Mouse (Mus musculus) lung, embryonic 14.5 days (tissue): ENCODE measurements around the gene 1520401A03Rik. TPM values are rescaled to one million over a fixed set of nuclear protein-coding genes. Genes with fewer than 3 reads are reported as not detected.
A peak's percentile ranks its signal among the peaks of the same experiment; 100 is the strongest.

Experiments
- ATAC-seq: fragments of 200-750 bp; cut with Nextera tagmentation; 2 replicates; pipeline ENCODE4 v1.8.0; 2017; ENCODE audit warnings: mild to moderate bottlenecking, moderate TSS enrichment, moderate library complexity; ENCODE audit not compliant: insufficient read depth
- DNase-seq: peaks from one replicate; pipeline ENCODE4 v3.0.0-alpha.2; 2015
- H3K27ac ChIP-seq: fragments of 300-500 bp; sonication (generic); 2 replicates; pipeline ENCODE4 v1.5.1; 2014; ENCODE audit warnings: low read depth, mild to moderate bottlenecking, moderate library complexity
- H3K27me3 ChIP-seq: fragments of 300-500 bp; sonication (generic); 2 replicates; pipeline ENCODE4 v1.6.1; 2014; ENCODE audit warnings: low read length, control low read depth; ENCODE audit not compliant: insufficient read depth
- H3K36me3 ChIP-seq: fragments of 300-500 bp; sonication (generic); 2 replicates; pipeline ENCODE4 v1.6.1; 2014; ENCODE audit warnings: control low read depth; ENCODE audit not compliant: insufficient read depth
- H3K4me1 ChIP-seq: fragments of 300-500 bp; sonication (generic); 2 replicates; pipeline ENCODE4 v1.6.1; 2014; ENCODE audit warnings: antibody characterized with exemption, control low read depth; ENCODE audit not compliant: insufficient read depth
- H3K4me2 ChIP-seq: fragments of 300-500 bp; sonication (generic); 2 replicates; pipeline ENCODE4 v1.6.1; 2014; ENCODE audit warnings: mild to moderate bottlenecking
- H3K4me3 ChIP-seq: fragments of 300-500 bp; sonication (generic); 2 replicates; pipeline ENCODE4 v1.5.1; 2014; ENCODE audit warnings: low read depth, low read length
- H3K9ac ChIP-seq: fragments of 300-500 bp; sonication (generic); 2 replicates; pipeline ENCODE4 v1.6.1; 2014
- H3K9me3 ChIP-seq: fragments of 300-500 bp; sonication (generic); 2 replicates; pipeline ENCODE4 v1.6.1; 2016; ENCODE audit warnings: low read depth, low read length, control low read depth
- CTCF ChIP-seq: IDR thresholded peaks from 2 replicates; pipeline ENCODE4 v1.5.1; 2016; ENCODE audit warnings: antibody characterized with exemption, low read depth
- WGBS: fragments of 180-500 bp; shearing (Covaris S2); extraction: QIAGEN DNeasy Blood & Tissue Kit; methylation state at CpG from one replicate; pipeline ENCODE4 v1.1.7; 2014; 5-methylcytosine and 5-hydroxymethylcytosine counted together
- polyA plus RNA-seq: library from polyadenylated mRNA; unstranded; fragments of >200 nt; fragmentation: Nextera tagmentation; extraction: Ambion mirVana; gene quantifications from 2 replicates; pipeline ENCODE4 v1.2.1, GENCODE M21; 2014

Gene 1520401A03Rik
- polyA plus RNA-seq, 1 experiment from 2014 or later: 0.17 TPM

GRCm38 (mm10) chr17:23737493-23738445 lies 15.2 kb upstream of the 1520401A03Rik start:
- H3K27ac ChIP-seq: no peak overlapping the region
- DNase-seq (no peak), ATAC-seq (no peak)
- TF ChIP-seq CTCF: peak; percentile 36; the same call in 1 of the 2 replicates
- peak overlapping the region; percentile 99 for H3K4me2 ChIP-seq
- 65% methylated on average over 15 of the region's 15 CpGs for whole genome bisulfite sequencing
- no peak overlapping the region for H3K4me3 ChIP-seq
- H3K36me3 ChIP-seq: peaks cover 33% of the 10 kb centered on the region
- H3K4me1 ChIP-seq: peaks cover 7% of the 10 kb centered on the region
- H3K9me3 ChIP-seq: no peaks in the 10 kb centered on the region
- peak overlapping the region; percentile 7; the same call in 1 of the 2 replicates for H3K9ac ChIP-seq
- peaks cover 22% of the 10 kb centered on the region for H3K27me3 ChIP-seq

DNA sequence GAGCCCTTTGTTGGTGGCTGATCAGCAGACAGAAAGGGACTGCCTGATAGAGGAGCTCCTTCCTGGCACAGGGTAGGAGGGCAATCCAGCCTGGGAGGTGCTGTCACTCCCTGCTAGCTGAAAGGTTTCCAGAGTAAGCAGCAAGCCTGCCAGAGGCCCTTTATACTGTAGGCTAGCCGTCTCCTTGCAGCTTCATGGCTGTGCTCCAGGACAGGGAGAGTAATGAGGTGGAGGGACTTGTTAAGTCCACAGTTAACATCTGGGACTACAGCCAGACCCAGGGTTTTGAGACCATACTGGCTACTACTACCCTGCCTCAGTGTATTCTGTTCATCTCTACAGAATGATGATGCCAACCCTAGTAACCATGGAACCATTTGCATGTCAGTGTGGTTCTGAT lies 11.8 kb upstream of the 1520401A03Rik start:
- H3K4me2 ChIP-seq: no peak overlapping the region
- no peak for TF ChIP-seq CTCF
- peak; percentile 39; the same call in 1 of the 2 replicates for ATAC-seq
- no peaks in the 10 kb centered on the region for H3K9me3 ChIP-seq
- WGBS: 41% methylated on average over 1 of the region's 1 CpGs
- H3K36me3 ChIP-seq: peaks cover 34% of the 10 kb centered on the region
- H3K4me3 ChIP-seq: no peak overlapping the region
- no peaks in the 10 kb centered on the region for H3K27me3 ChIP-seq
- DNase-seq: peak; percentile 81
- no peak overlapping the region for H3K9ac ChIP-seq
- H3K4me1 ChIP-seq: peaks cover 4% of the 10 kb centered on the region; the same call in 1 of the 2 replicates
- no peak overlapping the region for H3K27ac ChIP-seq

DNA sequence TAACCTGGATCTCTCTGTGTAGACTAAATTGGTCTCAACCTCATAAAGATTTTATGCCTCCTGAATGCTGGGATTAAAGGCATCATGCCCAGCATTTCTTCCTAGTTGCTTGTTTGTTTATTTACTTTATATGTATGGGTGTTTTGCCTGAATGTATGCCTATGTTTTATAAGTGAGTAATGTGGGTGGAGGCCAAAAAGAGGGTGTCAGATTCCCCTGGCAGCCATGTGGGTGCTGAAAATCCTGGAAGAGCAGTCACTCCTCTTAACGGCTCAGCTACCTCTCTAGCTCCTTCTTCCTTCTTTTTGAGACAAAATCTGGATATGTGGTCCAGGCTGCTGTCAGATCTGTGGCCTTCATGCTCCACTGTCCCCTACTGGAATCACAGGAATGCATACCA lies 7.9 kb upstream of the 1520401A03Rik start:
- Histone ChIP-seq H3K27me3 (no peaks in the 10 kb centered on the region), H3K4me1 (no peaks in the 10 kb centered on the region), H3K27ac (no peak overlapping the region), H3K9ac (no peak overlapping the region), H3K4me2 (no peak overlapping the region), H3K9me3 (no peaks in the 10 kb centered on the region), H3K4me3 (no peak overlapping the region), H3K36me3 (peaks cover 11% of the 10 kb centered on the region)
- WGBS: 57% methylated on average over 1 of the region's 1 CpGs
- ATAC-seq (no peak), DNase-seq (no peak)
- no peak for TF ChIP-seq CTCF

DNA sequence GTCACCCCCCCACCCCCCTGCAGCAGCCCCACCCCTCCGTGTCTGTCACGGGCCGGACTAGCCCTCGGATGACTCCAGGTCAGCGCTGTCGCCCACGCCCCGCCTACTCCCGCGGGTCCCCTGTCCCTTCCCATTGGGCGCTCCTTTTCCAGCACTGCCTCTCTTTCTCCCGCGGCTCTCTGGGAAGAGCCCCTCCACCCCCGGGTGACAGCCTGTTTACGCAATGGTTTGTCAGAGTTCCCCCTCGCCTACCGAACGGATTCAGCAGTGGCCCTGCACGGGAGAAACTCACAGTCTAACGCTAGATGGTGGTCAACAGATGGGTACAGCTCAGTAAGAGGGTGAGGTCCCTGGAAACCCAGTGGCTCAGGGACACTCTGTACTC lies 4.2 kb upstream of the 1520401A03Rik start:
- peak overlapping the region; percentile 74 for H3K9ac ChIP-seq
- ATAC-seq: peak; percentile 94
- TF ChIP-seq CTCF: peak; percentile 46; the same call in 1 of the 2 replicates
- H3K4me3 ChIP-seq: peak overlapping the region; percentile 77
- H3K4me2 ChIP-seq: peak overlapping the region; percentile 71
- H3K36me3 ChIP-seq: no peaks in the 10 kb centered on the region
- peak; percentile 95 for DNase-seq
- 0% methylated on average over 12 of the region's 20 CpGs for WGBS
- peak overlapping the region; percentile 93 for H3K27ac ChIP-seq
- no peaks in the 10 kb centered on the region for H3K9me3 ChIP-seq
- no peaks in the 10 kb centered on the region for H3K27me3 ChIP-seq
- H3K4me1 ChIP-seq: no peaks in the 10 kb centered on the region

GRCm38 (mm10) chr17:23725999-23726757 lies 3.6 kb upstream of the 1520401A03Rik start, which contains the start of gene Pkmyt1:
TSS of gene Pkmyt1 (plus strand) at chr17:23726336.
- Histone ChIP-seq H3K4me3 (peak within 1 kb of the TSS; percentile 77), H3K4me2 (peak within 1 kb of the TSS; percentile 71), H3K36me3 (no peaks in the 10 kb centered on the region), H3K4me1 (no peaks in the 10 kb centered on the region), H3K9me3 (no peaks in the 10 kb centered on the region), H3K9ac (peak within 1 kb of the TSS; percentile 74), H3K27ac (peak within 1 kb of the TSS; percentile 93), H3K27me3 (no peaks in the 10 kb centered on the region)
- WGBS: 1% methylated on average over 71 of the region's 73 CpGs
- ATAC-seq (peak; percentile 93), DNase-seq (peak; percentile 99)
- TF ChIP-seq CTCF: no peak

DNA sequence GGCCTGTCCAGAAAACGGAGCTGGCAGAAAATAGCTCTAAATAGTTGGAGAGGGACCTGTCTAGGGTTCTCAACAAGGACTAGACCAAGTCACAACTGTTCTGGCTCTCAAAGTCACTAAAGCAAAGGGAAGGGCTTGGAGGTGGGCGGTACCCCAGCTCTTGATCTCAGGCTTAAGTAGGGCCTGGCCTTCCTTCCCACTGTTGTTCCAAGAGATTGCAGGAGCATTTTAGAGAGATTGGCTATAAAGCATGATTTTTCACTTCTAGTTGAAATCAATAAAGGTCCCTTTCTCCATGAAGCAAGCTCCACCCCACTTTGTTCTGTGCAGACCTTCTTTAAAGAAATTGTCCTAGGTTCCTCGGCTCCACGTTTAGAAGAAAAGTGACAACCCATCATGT lies 2.9 kb upstream of the 1520401A03Rik start:
- TF ChIP-seq CTCF: no peak
- peak overlapping the region; percentile 83 for H3K27ac ChIP-seq
- no peaks in the 10 kb centered on the region for H3K9me3 ChIP-seq
- DNase-seq (peak; percentile 17), ATAC-seq (no peak)
- H3K4me1 ChIP-seq: no peaks in the 10 kb centered on the region
- peak overlapping the region; percentile 71 for H3K4me2 ChIP-seq
- H3K27me3 ChIP-seq: no peaks in the 10 kb centered on the region
- 53% methylated on average over 4 of the region's 4 CpGs for WGBS
- H3K9ac ChIP-seq: peak overlapping the region; percentile 60
- no peaks in the 10 kb centered on the region for H3K36me3 ChIP-seq
- H3K4me3 ChIP-seq: peak overlapping the region; percentile 77
